Mouse (Mus musculus) embryo, embryonic 10 days (tissue): ENCODE data around the gene Gm10717.
"Not testable (repeated sequence)": the region's sequence is repeated elsewhere in the genome, so short reads cannot be mapped to it uniquely, and the experiment has no call there.

Source experiments
- DNase-seq: peaks from one replicate; pipeline ENCODE4 v3.0.0-alpha.2; 2015; ENCODE audit warnings: low spot score

The Gm10717 gene

GRCm38 (mm10) chr9:3024912-3025467 is at the start of gene Gm10717:
Gene Gm10717 (plus strand): TSS chr9:3025417.
- DNase-seq: not testable (repeated sequence)

- peak; percentile 22 for DNase-seq
Measured at GRCm38 (mm10) chr9:3000445-3000972, 24.7 kb upstream of the Gm10717 start, which contains the start of gene Gm10722. Gene Gm10722 (plus strand): TSS chr9:3000922.

GRCm38 (mm10) chr9:3001006-3001405 is 24.2 kb upstream of the Gm10717 start:
- DNase-seq: not testable (repeated sequence)

- peak; percentile 20 for DNase-seq
Measured at GRCm38 (mm10) chr9:3001948-3002659, 23.1 kb upstream of the Gm10717 start.

GRCm38 (mm10) chr9:3002794-3003396 is 22.3 kb upstream of the Gm10717 start, which contains the start of gene Gm11168:
Gene Gm11168 (plus strand): TSS chr9:3003346.
- DNase-seq: not testable (repeated sequence)

- not testable (repeated sequence) for DNase-seq
Measured at GRCm38 (mm10) chr9:3006179-3006578, 19.0 kb upstream of the Gm10717 start.

GRCm38 (mm10) chr9:3006636-3007035 is 18.6 kb upstream of the Gm10717 start:
- not testable (repeated sequence) for DNase-seq

GRCm38 (mm10) chr9:3007272-3007671 is 17.9 kb upstream of the Gm10717 start:
- DNase-seq: not testable (repeated sequence)

GRCm38 (mm10) chr9:3009331-3009730 is 15.9 kb upstream of the Gm10717 start:
- DNase-seq: not testable (repeated sequence)

GRCm38 (mm10) chr9:3012054-3012621 is 13.1 kb upstream of the Gm10717 start:
- not testable (repeated sequence) for DNase-seq

- not testable (repeated sequence) for DNase-seq
Measured at GRCm38 (mm10) chr9:3012733-3013279, 12.4 kb upstream of the Gm10717 start, which contains the start of gene Gm10721. Gene Gm10721 (plus strand): TSS chr9:3013140.

- DNase-seq: not testable (repeated sequence)
Measured at GRCm38 (mm10) chr9:3015354-3015753, 9.9 kb upstream of the Gm10717 start, which contains the start of gene Gm10720. Gene Gm10720 (plus strand): TSS chr9:3015654.

- not testable (repeated sequence) for DNase-seq
Measured at GRCm38 (mm10) chr9:3015896-3016295, 9.3 kb upstream of the Gm10717 start.

- not testable (repeated sequence) for DNase-seq
Measured at GRCm38 (mm10) chr9:3017108-3017507, 8.1 kb upstream of the Gm10717 start, which contains the start of gene Gm10719. Gene Gm10719 (plus strand): TSS chr9:3017408.

- DNase-seq: not testable (repeated sequence)
Measured at GRCm38 (mm10) chr9:3018944-3019343, 6.3 kb upstream of the Gm10717 start.

GRCm38 (mm10) chr9:3019835-3020727 is 5.1 kb upstream of the Gm10717 start:
- DNase-seq: not testable (repeated sequence)

- DNase-seq: peak; percentile 4
Measured at GRCm38 (mm10) chr9:3022316-3023008, 2.8 kb upstream of the Gm10717 start.

GRCm38 (mm10) chr9:3023312-3023984 is 1.8 kb upstream of the Gm10717 start, which contains the start of gene Gm10718:
Gene Gm10718 (plus strand): TSS chr9:3023547.
- not testable (repeated sequence) for DNase-seq

GRCm38 (mm10) chr9:3023985-3024648 is 1.1 kb upstream of the Gm10717 start:
- DNase-seq: not testable (repeated sequence)
